Mouse (Mus musculus): ENCODE data around the gene Cyp2f2. TPM values are rescaled to one million over a fixed set of nuclear protein-coding genes. Genes with fewer than 3 reads are reported as not detected.
A peak's percentile ranks its signal among the peaks of the same experiment; 100 is the strongest.

Gene Cyp2f2
- polyA plus RNA-seq, 1 experiment from 2014 or later, result 0.34 TPM

DNA sequence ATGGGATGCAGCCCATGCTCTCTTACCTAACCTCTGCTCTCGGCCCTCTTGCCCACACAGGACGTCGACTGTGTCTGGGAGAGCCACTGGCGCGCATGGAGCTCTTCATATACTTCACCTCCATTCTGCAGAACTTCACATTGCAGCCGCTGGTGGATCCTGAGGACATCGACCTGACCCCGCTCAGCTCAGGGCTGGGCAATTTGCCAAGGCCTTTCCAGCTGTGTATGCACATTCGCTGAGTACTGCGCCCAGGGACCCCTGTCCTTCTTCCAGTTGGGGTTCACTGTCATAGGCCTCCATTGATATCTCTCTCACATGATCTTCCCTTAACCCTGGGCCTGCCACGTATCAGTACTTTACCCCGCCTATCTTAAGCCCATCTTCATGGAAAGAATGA, 13.4 kb downstream of the Cyp2f2 start:
- Histone ChIP-seq H3K4me2 (ENCODE audit: low read length) (no peak overlapping the region), H3K27ac (ENCODE audit: low read depth, low read length) (no peak overlapping the region), H3K4me3 (ENCODE audit: low read length) (no peak overlapping the region), H3K9me3 (ENCODE audit: control insufficient read depth, low read length) (no peaks in the 10 kb centered on the region), H3K4me1 (ENCODE audit: control insufficient read depth, insufficient read depth, low read depth, low read length) (no peaks in the 10 kb centered on the region), H3K27me3 (replicated peaks; ENCODE audit: control insufficient read depth, insufficient read depth, low read length) (no peaks in the 10 kb centered on the region), H3K9ac (ENCODE audit: low read depth, low read length) (no peak overlapping the region), H3K36me3 (ENCODE audit: control insufficient read depth, insufficient read depth, low read length) (no peaks in the 10 kb centered on the region)
- no peak for ATAC-seq
- 73% methylated on average over 12 of the region's 12 CpGs for WGBS

DNA sequence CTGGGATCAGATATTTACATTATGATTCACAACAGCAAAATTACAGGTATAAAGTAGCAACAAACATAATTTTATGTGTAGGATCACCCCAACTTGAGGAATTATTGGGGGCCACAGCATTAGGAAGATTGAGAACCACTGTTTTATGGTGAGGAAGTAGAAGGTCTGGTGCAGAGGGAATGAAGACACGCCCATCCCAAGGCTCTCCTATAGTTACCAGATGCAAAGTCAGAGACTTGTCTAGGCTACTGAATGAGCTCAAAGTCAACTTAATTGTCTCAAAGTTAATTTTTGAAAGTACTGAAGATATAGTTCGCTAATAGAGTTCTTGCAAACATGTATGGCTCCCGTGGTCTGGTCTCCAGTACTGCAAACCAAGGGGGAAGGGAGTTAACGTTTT, 14.0 kb downstream of the Cyp2f2 start:
- no peak for ATAC-seq
- 85% methylated on average over 4 of the region's 4 CpGs for WGBS
- H3K9ac ChIP-seq (ENCODE audit: low read depth, low read length), result no peak overlapping the region
- no peak overlapping the region for H3K27ac ChIP-seq (ENCODE audit: low read depth, low read length)
- no peak overlapping the region for H3K4me3 ChIP-seq (ENCODE audit: low read length)
- no peaks in the 10 kb centered on the region for H3K27me3 ChIP-seq (replicated peaks; ENCODE audit: control insufficient read depth, insufficient read depth, low read length)
- H3K4me2 ChIP-seq (ENCODE audit: low read length), result no peak overlapping the region
- no peaks in the 10 kb centered on the region for H3K4me1 ChIP-seq (ENCODE audit: control insufficient read depth, insufficient read depth, low read depth, low read length)
- H3K9me3 ChIP-seq (ENCODE audit: control insufficient read depth, low read length), result no peaks in the 10 kb centered on the region
- no peaks in the 10 kb centered on the region for H3K36me3 ChIP-seq (ENCODE audit: control insufficient read depth, insufficient read depth, low read length)

GRCm38 (mm10) chr7:27136410-27136996, 16.8 kb downstream of the Cyp2f2 start:
- Histone ChIP-seq H3K4me2 (ENCODE audit: low read length) (no peak overlapping the region), H3K9ac (ENCODE audit: low read depth, low read length) (no peak overlapping the region), H3K27ac (ENCODE audit: low read depth, low read length) (no peak overlapping the region), H3K4me1 (ENCODE audit: control insufficient read depth, insufficient read depth, low read depth, low read length) (no peaks in the 10 kb centered on the region), H3K4me3 (ENCODE audit: low read length) (no peak overlapping the region), H3K27me3 (replicated peaks; ENCODE audit: control insufficient read depth, insufficient read depth, low read length) (no peaks in the 10 kb centered on the region), H3K36me3 (ENCODE audit: control insufficient read depth, insufficient read depth, low read length) (no peaks in the 10 kb centered on the region), H3K9me3 (ENCODE audit: control insufficient read depth, low read length) (peaks cover 6% of the 10 kb centered on the region; the same call in 1 of the 2 replicates)
- ATAC-seq, result no peak; the same call in 1 of the 2 replicates
- WGBS, result 63% methylated on average over 8 of the region's 8 CpGs

GRCm38 (mm10) chr7:27153205-27153764, 33.6 kb downstream of the Cyp2f2 start, which contains the start of gene Cyp2t4:
TSS of gene Cyp2t4 (plus strand) at chr7:27153714.
- H3K4me2 ChIP-seq (ENCODE audit: low read length), result no peak within 1 kb of the TSS
- no peaks in the 10 kb centered on the region for H3K9me3 ChIP-seq (ENCODE audit: control insufficient read depth, low read length)
- H3K27me3 ChIP-seq (replicated peaks; ENCODE audit: control insufficient read depth, insufficient read depth, low read length), result no peaks in the 10 kb centered on the region
- peaks cover 12% of the 10 kb centered on the region for H3K36me3 ChIP-seq (ENCODE audit: control insufficient read depth, insufficient read depth, low read length)
- 73% methylated on average over 10 of the region's 10 CpGs for WGBS
- H3K4me3 ChIP-seq (ENCODE audit: low read length), result no peak within 1 kb of the TSS
- no peak within 1 kb of the TSS for H3K9ac ChIP-seq (ENCODE audit: low read depth, low read length)
- no peak within 1 kb of the TSS for H3K27ac ChIP-seq (ENCODE audit: low read depth, low read length)
- no peak for ATAC-seq
- no peaks in the 10 kb centered on the region for H3K4me1 ChIP-seq (ENCODE audit: control insufficient read depth, insufficient read depth, low read depth, low read length)

DNA sequence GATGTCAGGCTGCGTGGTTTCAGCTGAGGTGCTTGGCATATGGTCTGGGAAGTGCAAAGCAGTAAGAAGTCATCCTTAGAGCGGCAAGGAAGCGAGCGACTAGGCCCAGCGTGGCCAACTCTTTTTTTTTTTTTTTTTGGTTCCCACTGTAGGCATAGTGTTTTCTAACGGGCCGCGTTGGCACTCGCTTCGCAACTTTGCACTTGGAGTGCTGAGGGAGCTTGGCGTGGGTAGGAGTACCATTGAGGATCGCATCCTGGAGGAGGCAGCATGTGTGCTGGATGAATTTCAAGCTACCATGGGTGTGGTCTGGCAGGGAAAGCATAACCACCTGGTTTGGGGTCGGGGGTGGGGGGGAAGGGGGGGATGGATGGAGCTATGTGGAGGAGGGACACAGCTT, 36.3 kb downstream of the Cyp2f2 start:
- no peaks in the 10 kb centered on the region for H3K27me3 ChIP-seq (replicated peaks; ENCODE audit: control insufficient read depth, insufficient read depth, low read length)
- H3K36me3 ChIP-seq (ENCODE audit: control insufficient read depth, insufficient read depth, low read length), result peaks cover 26% of the 10 kb centered on the region
- H3K4me1 ChIP-seq (ENCODE audit: control insufficient read depth, insufficient read depth, low read depth, low read length), result peaks cover 12% of the 10 kb centered on the region
- no peak for ATAC-seq
- H3K4me3 ChIP-seq (ENCODE audit: low read length), result no peak overlapping the region
- H3K9me3 ChIP-seq (ENCODE audit: control insufficient read depth, low read length), result no peaks in the 10 kb centered on the region
- H3K27ac ChIP-seq (ENCODE audit: low read depth, low read length), result no peak overlapping the region
- 82% methylated on average over 13 of the region's 13 CpGs for WGBS
- H3K9ac ChIP-seq (ENCODE audit: low read depth, low read length), result no peak overlapping the region
- H3K4me2 ChIP-seq (ENCODE audit: low read length), result no peak overlapping the region

- ATAC-seq, result no peak
- H3K36me3 ChIP-seq (ENCODE audit: control insufficient read depth, insufficient read depth, low read length), result peaks cover 26% of the 10 kb centered on the region
- 96% methylated on average over 9 of the region's 9 CpGs for WGBS
Observed at GRCm38 (mm10) chr7:27158171-27158570, 38.5 kb downstream of the Cyp2f2 start.

GRCm38 (mm10) chr7:27159256-27159655, 39.5 kb downstream of the Cyp2f2 start:
- no peaks in the 10 kb centered on the region for H3K9me3 ChIP-seq (ENCODE audit: control insufficient read depth, low read length)
- H3K4me3 ChIP-seq (ENCODE audit: low read length), result no peak overlapping the region
- H3K4me2 ChIP-seq (ENCODE audit: low read length), result no peak overlapping the region
- no peak for ATAC-seq
- H3K9ac ChIP-seq (ENCODE audit: low read depth, low read length), result no peak overlapping the region
- H3K27me3 ChIP-seq (replicated peaks; ENCODE audit: control insufficient read depth, insufficient read depth, low read length), result no peaks in the 10 kb centered on the region
- peaks cover 26% of the 10 kb centered on the region for H3K36me3 ChIP-seq (ENCODE audit: control insufficient read depth, insufficient read depth, low read length)
- H3K27ac ChIP-seq (ENCODE audit: low read depth, low read length), result no peak overlapping the region
- peaks cover 43% of the 10 kb centered on the region for H3K4me1 ChIP-seq (ENCODE audit: control insufficient read depth, insufficient read depth, low read depth, low read length)
- 97% methylated on average over 6 of the region's 6 CpGs for WGBS

More at GRCm38 (mm10) chr7:27158171-27158570, 38.5 kb downstream of the Cyp2f2 start:
- H3K4me3 ChIP-seq (ENCODE audit: low read length), result no peak overlapping the region
- H3K4me1 ChIP-seq (ENCODE audit: control insufficient read depth, insufficient read depth, low read depth, low read length), result peaks cover 32% of the 10 kb centered on the region
- H3K27ac ChIP-seq (ENCODE audit: low read depth, low read length), result no peak overlapping the region
- H3K9ac ChIP-seq (ENCODE audit: low read depth, low read length), result no peak overlapping the region
- no peaks in the 10 kb centered on the region for H3K27me3 ChIP-seq (replicated peaks; ENCODE audit: control insufficient read depth, insufficient read depth, low read length)
- no peak overlapping the region for H3K4me2 ChIP-seq (ENCODE audit: low read length)
- H3K9me3 ChIP-seq (ENCODE audit: control insufficient read depth, low read length), result no peaks in the 10 kb centered on the region

GRCm38 (mm10) chr7:27159882-27160281, 40.2 kb downstream of the Cyp2f2 start:
- H3K4me1 ChIP-seq (ENCODE audit: control insufficient read depth, insufficient read depth, low read depth, low read length), result peaks cover 49% of the 10 kb centered on the region
- WGBS, result 14% methylated on average over 8 of the region's 8 CpGs
- peak; percentile 88 for ATAC-seq
- H3K36me3 ChIP-seq (ENCODE audit: control insufficient read depth, insufficient read depth, low read length), result peaks cover 27% of the 10 kb centered on the region
- no peak overlapping the region for H3K4me3 ChIP-seq (ENCODE audit: low read length)
- H3K27me3 ChIP-seq (replicated peaks; ENCODE audit: control insufficient read depth, insufficient read depth, low read length), result no peaks in the 10 kb centered on the region
- no peak overlapping the region for H3K9ac ChIP-seq (ENCODE audit: low read depth, low read length)
- no peaks in the 10 kb centered on the region for H3K9me3 ChIP-seq (ENCODE audit: control insufficient read depth, low read length)
- no peak overlapping the region for H3K4me2 ChIP-seq (ENCODE audit: low read length)
- H3K27ac ChIP-seq (ENCODE audit: low read depth, low read length), result no peak overlapping the region

GRCm38 (mm10) chr7:27160921-27161320, 41.2 kb downstream of the Cyp2f2 start:
- Histone ChIP-seq H3K27ac (ENCODE audit: low read depth, low read length) (no peak overlapping the region), H3K36me3 (ENCODE audit: control insufficient read depth, insufficient read depth, low read length) (peaks cover 30% of the 10 kb centered on the region), H3K4me3 (ENCODE audit: low read length) (no peak overlapping the region), H3K4me1 (ENCODE audit: control insufficient read depth, insufficient read depth, low read depth, low read length) (peaks cover 57% of the 10 kb centered on the region), H3K27me3 (replicated peaks; ENCODE audit: control insufficient read depth, insufficient read depth, low read length) (no peaks in the 10 kb centered on the region), H3K9me3 (ENCODE audit: control insufficient read depth, low read length) (no peaks in the 10 kb centered on the region), H3K4me2 (ENCODE audit: low read length) (no peak overlapping the region), H3K9ac (ENCODE audit: low read depth, low read length) (no peak overlapping the region)
- 85% methylated on average over 3 of the region's 3 CpGs for WGBS
- ATAC-seq, result no peak
